Mouse (Mus musculus) embryo, embryonic 10 days (tissue): ENCODE measurements around the gene Cetn2.

Experiments
- DNase-seq: peaks from one replicate; pipeline ENCODE4 v3.0.0-alpha.2; 2015; ENCODE audit warnings: low spot score

Cetn2 gene

DNA sequence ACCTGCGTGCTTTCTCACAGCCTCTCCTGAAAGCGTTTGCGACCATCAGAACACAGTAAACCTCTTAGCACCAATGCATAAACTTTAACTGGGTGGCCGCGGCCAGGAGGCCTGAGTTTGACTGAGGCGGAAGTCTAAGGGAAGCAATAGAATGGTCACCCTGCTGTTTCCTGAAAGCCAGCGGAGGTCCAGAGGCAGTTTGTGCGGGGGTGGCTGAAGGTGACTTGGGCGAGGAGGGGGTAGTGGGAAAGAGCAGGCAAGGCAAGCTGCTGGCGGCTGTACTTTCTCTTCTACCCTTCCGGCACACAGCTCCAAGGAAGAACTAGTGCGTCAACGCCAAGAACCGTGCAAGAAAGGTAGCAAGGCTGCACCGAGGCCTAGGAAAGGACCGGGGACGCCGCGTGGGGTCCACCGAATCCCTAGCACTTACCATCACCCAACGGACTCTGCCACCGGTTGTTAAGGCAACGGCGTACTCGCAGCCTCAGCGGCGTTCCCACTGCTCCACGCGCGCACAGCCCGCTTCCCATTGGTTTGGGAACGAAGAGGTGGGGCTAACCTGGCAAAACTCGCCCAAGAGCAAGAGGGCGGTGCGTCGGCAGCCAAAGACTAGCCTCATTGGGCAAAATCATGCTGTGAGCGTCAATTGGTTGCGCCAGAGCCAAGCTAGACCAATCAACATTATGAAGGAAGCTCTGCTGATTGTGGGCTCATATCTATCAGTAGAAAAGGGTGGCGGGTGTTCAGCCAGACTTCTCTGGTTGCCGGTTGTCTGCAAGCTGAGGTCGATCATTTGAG, at the start of gene Cetn2, which contains the start of gene Nsdhl:
Gene Cetn2 (minus strand): TSS at position 528 of the 798 bp plus-strand sequence.
Gene Nsdhl (plus strand): TSS at position 674 of the 798 bp plus-strand sequence.
- DNase-seq = peak; percentile 95

DNA sequence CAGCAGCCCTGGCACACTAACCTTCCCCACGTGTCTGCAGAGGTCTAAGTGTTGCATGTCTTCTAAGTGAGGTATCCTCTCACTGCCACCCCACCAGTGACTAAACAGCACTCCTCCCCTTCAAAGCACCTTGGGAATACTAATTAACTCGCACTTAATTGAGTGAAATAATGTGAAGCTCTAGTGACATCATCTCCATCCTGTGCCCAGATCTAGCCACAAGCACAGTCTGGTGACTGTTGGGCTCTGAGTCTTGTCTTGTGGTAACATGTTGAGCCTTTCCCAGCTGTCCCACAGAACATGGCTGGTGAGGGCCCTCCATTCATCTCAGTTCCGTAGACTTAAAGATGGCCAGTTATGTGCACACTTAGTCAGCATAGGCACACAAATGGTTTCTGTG, 44.5 kb upstream of the Cetn2 start:
- no peak for DNase-seq

- no peak for DNase-seq
These were observed 43.3 kb upstream of the Cetn2 start for GRCm38 (mm10) chrX:72961511-72961910.

DNA sequence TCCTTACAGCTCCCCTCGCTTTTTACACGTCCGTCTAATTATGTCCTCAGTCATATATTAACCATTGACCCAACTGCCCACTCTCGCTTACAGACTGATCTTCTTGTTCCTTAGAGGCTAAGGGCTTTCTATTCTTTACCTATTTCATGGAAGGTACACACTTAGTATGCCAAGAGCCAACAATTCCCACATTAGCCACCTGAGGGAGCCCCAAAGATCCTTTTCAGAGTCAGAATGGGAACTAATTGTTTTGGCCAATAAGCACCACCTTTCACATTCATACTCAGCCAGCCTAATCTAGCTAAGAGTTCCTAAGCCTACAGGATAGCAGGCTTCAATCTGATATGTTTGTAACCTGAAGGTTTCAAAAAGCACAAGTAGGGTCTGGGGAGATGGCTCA, 42.2 kb upstream of the Cetn2 start:
- no peak for DNase-seq

DNA sequence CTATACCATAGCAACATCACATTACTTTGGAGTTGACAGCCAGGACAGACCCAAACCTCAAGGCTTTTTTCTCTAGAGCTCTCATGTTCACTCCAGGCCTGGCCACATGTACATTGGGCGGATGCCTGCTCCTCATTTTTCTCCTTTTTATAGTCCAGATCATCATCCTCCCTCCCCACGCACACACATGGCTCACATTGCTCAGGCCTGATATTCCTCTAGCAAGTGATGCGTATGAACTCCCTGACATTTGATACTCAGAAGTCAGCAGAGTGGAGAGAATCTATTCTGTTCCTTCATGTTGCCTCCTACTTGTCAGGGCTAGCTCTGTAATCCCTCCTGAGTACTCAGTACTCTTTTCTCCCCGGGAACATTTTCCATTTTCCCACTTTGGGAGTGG, 38.3 kb upstream of the Cetn2 start:
- no peak for DNase-seq

DNA sequence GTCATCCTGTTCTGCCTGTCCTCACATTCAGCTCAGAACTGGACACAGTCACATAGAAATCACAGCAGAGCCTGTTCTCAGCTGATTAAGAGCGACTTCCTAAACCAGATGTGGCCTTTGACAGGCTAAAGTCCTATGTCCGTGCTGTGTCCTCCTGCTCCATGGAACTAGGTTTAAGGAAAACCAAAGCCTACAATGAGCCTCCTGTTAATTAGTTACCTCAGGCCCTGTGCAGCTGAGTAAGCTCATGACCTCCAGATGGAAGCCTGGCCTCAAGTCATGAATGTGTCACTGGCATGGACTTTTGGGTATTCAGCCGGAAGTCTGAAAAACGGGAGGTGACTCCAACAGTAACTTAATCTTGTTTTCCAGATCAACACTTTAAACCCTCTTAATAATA, 35.3 kb upstream of the Cetn2 start:
- no peak for DNase-seq

GRCm38 (mm10) chrX:72921391-72921790, 3.2 kb upstream of the Cetn2 start:
- DNase-seq = no peak

DNA sequence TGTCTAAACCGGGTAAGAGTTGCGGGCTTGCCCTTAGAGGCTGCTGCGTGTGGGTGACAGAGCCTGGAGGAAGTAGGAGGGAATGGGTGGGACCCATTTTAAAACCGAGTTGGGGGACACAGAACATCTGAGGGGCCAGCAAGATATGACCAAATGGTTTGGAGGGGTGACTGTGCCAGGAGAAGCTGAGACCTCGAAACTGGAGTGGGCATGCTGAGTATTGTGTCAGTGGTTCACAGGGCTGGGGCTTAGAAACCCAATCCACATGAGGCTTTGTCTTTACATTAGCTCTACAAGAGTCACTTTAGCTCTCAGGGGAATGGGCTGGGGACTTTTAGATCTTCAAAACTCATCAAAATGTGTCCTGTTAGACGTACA, 460 bp upstream of the Cetn2 start:
- no peak for DNase-seq

DNA sequence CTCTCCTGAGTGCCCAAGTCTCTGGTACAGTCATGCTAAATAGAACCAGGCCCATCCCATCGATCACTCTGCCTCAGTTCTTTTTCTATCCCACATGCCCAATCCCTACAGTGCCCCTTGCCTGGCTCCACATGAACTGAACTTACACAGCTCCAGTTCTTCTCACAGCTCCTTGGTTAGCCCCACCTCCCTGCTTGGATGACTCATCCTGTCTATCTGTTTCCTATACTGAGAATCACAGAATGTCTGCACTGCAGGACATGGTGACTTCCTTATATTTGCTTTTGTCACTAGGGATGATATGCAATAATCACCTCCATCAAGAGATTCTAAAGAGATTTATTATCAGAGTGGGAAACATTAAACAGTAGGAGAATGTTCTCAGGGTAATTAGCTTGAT, 6.6 kb downstream of the Cetn2 start:
- DNase-seq = no peak

- DNase-seq = peak; percentile 64
These were observed 9.8 kb downstream of the Cetn2 start for GRCm38 (mm10) chrX:72908404-72908741.

GRCm38 (mm10) chrX:72907619-72908403, 10.4 kb downstream of the Cetn2 start:
- no peak for DNase-seq

DNA sequence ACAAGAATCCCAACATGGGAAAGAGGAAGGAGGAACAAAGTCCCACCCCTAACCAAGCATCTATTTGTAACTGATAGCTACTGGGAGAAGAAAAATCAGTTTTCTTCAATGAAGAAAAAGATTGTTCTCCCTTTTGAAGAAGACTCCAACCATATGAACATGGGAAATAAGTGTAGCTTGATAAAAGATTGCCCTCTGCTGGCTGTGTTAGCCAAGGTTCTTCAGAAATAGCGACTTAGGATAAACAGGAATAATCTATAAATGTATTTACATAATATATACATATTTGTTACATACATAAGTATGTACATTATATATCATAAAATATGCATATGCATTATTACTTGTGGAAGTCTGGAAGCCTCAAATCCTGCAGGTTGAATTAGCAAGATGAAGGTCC, 15.7 kb downstream of the Cetn2 start:
- no peak for DNase-seq

- no peak for DNase-seq
These were observed 22.2 kb downstream of the Cetn2 start for GRCm38 (mm10) chrX:72896055-72896437.

GRCm38 (mm10) chrX:72895388-72896054, 22.7 kb downstream of the Cetn2 start:
- peak; percentile 27 for DNase-seq
